Mouse (Mus musculus) limb, embryonic 14.5 days (tissue): ENCODE data around the gene Zfp507. TPM values are rescaled to one million over a fixed set of nuclear protein-coding genes. Genes with fewer than 3 reads are reported as not detected.

Source experiments
- ATAC-seq: fragments of 200-750 bp; cut with Nextera tagmentation; 2 replicates; pipeline ENCODE4 v1.8.0; 2017; ENCODE audit warnings: low read depth, moderate number of reproducible peaks, moderate TSS enrichment; ENCODE audit not compliant: low FRiP score
- DNase-seq: peaks from one replicate; pipeline ENCODE4 v3.0.0-alpha.2; 2015; ENCODE audit warnings: low spot score
- H3K27ac ChIP-seq: fragments of 300-500 bp; sonication (generic); replicated peaks from 2 replicates; pipeline ENCODE4 v1.5.1; 2014; ENCODE audit warnings: low read depth, mild to moderate bottlenecking, low read length, moderate library complexity, mixed read lengths
- H3K27me3 ChIP-seq: fragments of 300-500 bp; sonication (generic); 2 replicates; pipeline ENCODE4 v1.6.1; 2014; ENCODE audit warnings: low read length, mixed read lengths; ENCODE audit not compliant: control insufficient read depth, insufficient read depth
- H3K36me3 ChIP-seq: fragments of 300-500 bp; sonication (generic); 2 replicates; pipeline ENCODE4 v1.6.1; 2014; ENCODE audit warnings: mild to moderate bottlenecking, low read length, moderate library complexity, mixed read lengths; ENCODE audit not compliant: control insufficient read depth, insufficient read depth
- H3K4me1 ChIP-seq: fragments of 300-500 bp; sonication (generic); 2 replicates; pipeline ENCODE4 v1.6.1; 2014; ENCODE audit warnings: antibody characterized with exemption, low read length, mixed read lengths; ENCODE audit not compliant: control insufficient read depth, insufficient read depth
- H3K4me2 ChIP-seq: fragments of 300-500 bp; sonication (generic); replicated peaks from 2 replicates; pipeline ENCODE4 v1.6.1; 2014; ENCODE audit warnings: low read depth, mild to moderate bottlenecking, low read length, moderate library complexity; ENCODE audit not compliant: severe bottlenecking
- H3K4me3 ChIP-seq: fragments of 300-500 bp; sonication (generic); replicated peaks from 2 replicates; pipeline ENCODE4 v1.5.1; 2014; ENCODE audit warnings: low read length
- H3K9ac ChIP-seq: fragments of 300-500 bp; sonication (generic); 2 replicates; pipeline ENCODE4 v1.6.1; 2014; ENCODE audit warnings: mild to moderate bottlenecking, low read depth, low read length, moderate library complexity; ENCODE audit not compliant: severe bottlenecking
- H3K9me3 ChIP-seq: fragments of 300-500 bp; sonication (generic); 2 replicates; pipeline ENCODE4 v1.6.1; 2016; ENCODE audit warnings: low read length; ENCODE audit not compliant: control insufficient read depth
- POLR2A ChIP-seq: fragments of 200-500 bp; IDR thresholded peaks from 2 replicates; pipeline ENCODE4 v1.8.0; 2012; ENCODE audit warnings: inconsistent platforms, mild to moderate bottlenecking, moderate library complexity, borderline replicate concordance; ENCODE audit not compliant: insufficient read depth, insufficient read length; ENCODE audit errors: extremely low read depth
- WGBS: fragments of 180-500 bp; shearing (Covaris S2); extraction: QIAGEN DNeasy Blood & Tissue Kit; methylation state at CpG from one replicate; pipeline ENCODE4 v1.1.7; 2014; 5-methylcytosine and 5-hydroxymethylcytosine counted together
- polyA plus RNA-seq, 2 experiments: library from polyadenylated mRNA; depleted of rRNA in 1 of 2; stranded (reverse) in 1 of 2; unstranded in 1 of 2; fragments of >200 nt; fragmentation: Nextera tagmentation in 1 of 2; extraction: Ambion mirVana in 1 of 2; gene quantifications; 2 replicates each; pipeline versions ENCODE4 v1.2.1 to v1.2.3; 2012 to 2014

Zfp507 gene
- polyA plus RNA-seq, 2 experiments = 18.6 to 22.5 TPM

DNA sequence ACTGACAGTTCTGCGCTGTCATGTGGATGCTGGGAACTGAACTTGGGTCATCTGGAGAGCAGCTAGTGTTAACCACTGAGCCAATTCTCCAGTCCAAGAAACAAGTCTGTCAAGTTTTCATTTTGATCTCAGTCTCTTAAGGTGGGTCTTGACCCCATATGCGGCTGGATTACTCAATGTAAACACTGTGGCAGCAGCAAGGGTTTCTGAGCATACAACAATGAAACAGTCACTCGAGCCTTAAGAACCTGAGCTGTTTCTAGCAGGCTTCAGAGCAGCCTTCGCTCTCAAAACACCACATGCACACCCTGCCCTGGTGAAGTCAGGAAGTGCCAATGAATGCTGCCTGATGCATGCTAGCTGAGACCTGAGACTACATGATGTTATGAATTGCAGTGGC is 17.2 kb downstream of the Zfp507 start:
- TF ChIP-seq POLR2A = no peak
- Histone ChIP-seq H3K4me3 (no peak overlapping the region), H3K4me2 (no peak overlapping the region), H3K27ac (no peak overlapping the region), H3K27me3 (no peaks in the 10 kb centered on the region), H3K4me1 (no peaks in the 10 kb centered on the region), H3K9me3 (no peaks in the 10 kb centered on the region), H3K9ac (no peak overlapping the region), H3K36me3 (peaks cover 77% of the 10 kb centered on the region)
- ATAC-seq = no peak
- DNase-seq = no peak
- WGBS = 77% methylated on average over 4 of the region's 4 CpGs

DNA sequence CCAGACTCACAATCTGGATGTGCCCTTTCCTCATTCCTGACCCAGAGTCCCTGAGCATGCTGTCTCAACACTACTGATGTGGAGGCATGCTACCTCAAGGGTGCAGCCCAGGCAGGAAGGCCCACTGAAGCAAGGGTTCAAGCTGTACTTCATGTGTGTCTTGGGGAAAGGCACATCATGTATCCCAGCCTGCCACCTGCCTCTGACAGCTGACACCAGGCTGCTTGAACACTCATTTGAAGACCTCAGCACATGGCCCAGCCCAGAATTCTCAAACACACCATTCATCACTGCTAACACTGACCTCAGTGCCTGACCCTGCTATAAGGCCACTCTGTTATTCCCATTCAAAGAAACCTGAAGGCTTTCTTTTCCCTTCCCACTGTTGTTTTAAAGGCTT is 20.6 kb downstream of the Zfp507 start:
- Histone ChIP-seq H3K4me2 (no peak overlapping the region), H3K9me3 (no peaks in the 10 kb centered on the region), H3K27me3 (no peaks in the 10 kb centered on the region), H3K27ac (no peak overlapping the region), H3K36me3 (peaks cover 81% of the 10 kb centered on the region), H3K4me1 (no peaks in the 10 kb centered on the region), H3K9ac (no peak overlapping the region), H3K4me3 (no peak overlapping the region)
- no peak for ATAC-seq
- no peak for TF ChIP-seq POLR2A
- no peak for DNase-seq

DNA sequence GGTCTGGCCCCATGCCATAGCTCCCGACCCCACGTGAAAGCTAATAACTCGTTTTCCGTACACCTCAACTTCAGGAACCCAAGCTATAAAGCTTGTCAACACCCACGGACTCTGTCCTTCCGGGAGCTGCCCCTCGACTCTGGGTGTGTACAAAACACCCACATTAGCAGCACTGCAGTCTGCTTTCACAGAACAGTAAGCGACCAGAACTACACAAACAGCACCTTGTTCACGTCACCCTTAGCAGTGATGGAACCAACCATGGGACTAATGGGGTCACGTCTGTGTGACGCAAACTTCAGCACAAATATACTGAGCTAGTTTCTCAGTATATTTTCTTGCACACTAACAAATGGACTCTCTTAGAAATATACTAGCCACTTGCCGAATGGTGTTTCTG is 28.7 kb downstream of the Zfp507 start:
- no peaks in the 10 kb centered on the region for H3K4me1 ChIP-seq
- H3K4me2 ChIP-seq = no peak overlapping the region
- no peaks in the 10 kb centered on the region for H3K27me3 ChIP-seq
- H3K9ac ChIP-seq = no peak overlapping the region
- 68% methylated on average over 12 of the region's 12 CpGs for WGBS
- H3K36me3 ChIP-seq = peaks cover 66% of the 10 kb centered on the region
- no peak overlapping the region for H3K4me3 ChIP-seq
- TF ChIP-seq POLR2A = no peak
- DNase-seq (no peak), ATAC-seq (no peak)
- no peaks in the 10 kb centered on the region for H3K9me3 ChIP-seq
- H3K27ac ChIP-seq = no peak overlapping the region

DNA sequence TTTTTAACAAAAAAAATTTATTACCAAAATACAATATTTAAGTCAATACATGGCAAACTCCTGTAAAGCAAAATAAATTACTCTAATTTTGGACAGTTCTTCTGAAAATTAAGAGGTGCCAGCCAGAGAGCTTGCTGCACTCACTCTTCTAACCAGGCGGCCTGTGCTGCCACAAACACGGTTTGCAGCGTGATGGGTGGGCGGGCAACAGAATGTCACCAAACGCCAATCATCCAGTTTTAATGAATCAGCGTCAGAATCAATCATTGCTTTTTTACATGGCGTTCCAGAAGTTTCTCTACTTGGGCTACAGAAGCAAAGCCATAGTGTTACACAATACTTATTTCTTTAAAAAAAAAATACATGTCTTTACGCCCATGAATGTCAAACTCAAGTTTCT is 30.5 kb downstream of the Zfp507 start:
- TF ChIP-seq POLR2A = no peak
- no peaks in the 10 kb centered on the region for H3K4me1 ChIP-seq
- no peak overlapping the region for H3K9ac ChIP-seq
- WGBS = 93% methylated on average over 8 of the region's 8 CpGs
- no peak for ATAC-seq
- H3K4me2 ChIP-seq = no peak overlapping the region
- no peaks in the 10 kb centered on the region for H3K27me3 ChIP-seq
- no peak for DNase-seq
- H3K27ac ChIP-seq = no peak overlapping the region
- H3K9me3 ChIP-seq = no peaks in the 10 kb centered on the region
- peaks cover 50% of the 10 kb centered on the region for H3K36me3 ChIP-seq
- no peak overlapping the region for H3K4me3 ChIP-seq

DNA sequence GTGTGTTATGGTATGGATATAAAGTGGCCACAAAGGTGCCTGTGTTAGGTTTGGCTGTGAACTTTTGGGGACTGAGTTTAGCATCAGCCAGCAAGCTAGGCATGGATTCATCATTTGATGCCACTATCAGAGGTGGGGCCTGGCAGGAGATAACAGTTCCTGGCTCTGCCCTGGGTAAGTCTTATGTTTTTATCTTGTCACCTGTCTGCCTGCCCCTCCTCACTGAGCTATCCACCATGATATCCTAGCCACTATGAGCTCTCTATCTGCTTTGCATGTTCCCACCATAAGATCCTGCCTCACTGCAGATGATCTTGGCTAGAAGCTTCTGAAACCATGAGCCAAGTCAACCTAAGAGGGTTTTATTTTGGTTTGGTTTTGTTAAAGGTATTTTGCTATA is 31.7 kb downstream of the Zfp507 start:
- H3K4me3 ChIP-seq = no peak overlapping the region
- H3K9ac ChIP-seq = no peak overlapping the region
- DNase-seq (no peak), ATAC-seq (no peak)
- H3K27me3 ChIP-seq = no peaks in the 10 kb centered on the region
- H3K36me3 ChIP-seq = peaks cover 38% of the 10 kb centered on the region
- no peak overlapping the region for H3K4me2 ChIP-seq
- no peak for TF ChIP-seq POLR2A
- no peaks in the 10 kb centered on the region for H3K9me3 ChIP-seq
- no peaks in the 10 kb centered on the region for H3K4me1 ChIP-seq
- no peak overlapping the region for H3K27ac ChIP-seq

DNA sequence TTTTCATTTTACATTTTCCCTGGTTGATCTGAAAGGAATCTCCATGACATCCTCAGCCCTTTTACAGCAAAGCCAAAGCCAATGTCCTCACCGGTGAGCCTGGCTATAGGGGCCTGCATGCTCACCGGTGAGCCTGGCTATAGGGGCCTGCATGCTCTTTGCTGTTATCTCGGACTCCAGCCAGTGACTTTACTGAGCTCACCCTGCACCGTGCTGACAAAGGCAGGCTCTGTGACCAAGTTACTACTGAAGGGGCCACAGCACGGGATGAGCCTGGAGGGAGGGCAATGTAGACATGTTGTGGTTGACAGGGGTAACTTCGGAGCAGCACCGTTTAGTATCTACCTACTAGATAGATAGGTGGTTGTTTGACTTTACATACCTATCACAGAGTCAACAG is 32.7 kb downstream of the Zfp507 start:
- Histone ChIP-seq H3K4me3 (no peak overlapping the region), H3K27me3 (no peaks in the 10 kb centered on the region), H3K27ac (no peak overlapping the region), H3K9me3 (no peaks in the 10 kb centered on the region), H3K9ac (no peak overlapping the region), H3K36me3 (peaks cover 28% of the 10 kb centered on the region), H3K4me1 (no peaks in the 10 kb centered on the region), H3K4me2 (no peak overlapping the region)
- no peak for TF ChIP-seq POLR2A
- 82% methylated on average over 7 of the region's 7 CpGs for WGBS
- no peak for DNase-seq
- no peak for ATAC-seq
